Mouse (Mus musculus): ENCODE measurements around the gene Hpgds. TPM values are rescaled to one million over a fixed set of nuclear protein-coding genes. Genes with fewer than 3 reads are reported as not detected.

Gene Hpgds
- polyA plus RNA-seq, 1 experiment from 2014 or later, result 6.2 TPM

DNA sequence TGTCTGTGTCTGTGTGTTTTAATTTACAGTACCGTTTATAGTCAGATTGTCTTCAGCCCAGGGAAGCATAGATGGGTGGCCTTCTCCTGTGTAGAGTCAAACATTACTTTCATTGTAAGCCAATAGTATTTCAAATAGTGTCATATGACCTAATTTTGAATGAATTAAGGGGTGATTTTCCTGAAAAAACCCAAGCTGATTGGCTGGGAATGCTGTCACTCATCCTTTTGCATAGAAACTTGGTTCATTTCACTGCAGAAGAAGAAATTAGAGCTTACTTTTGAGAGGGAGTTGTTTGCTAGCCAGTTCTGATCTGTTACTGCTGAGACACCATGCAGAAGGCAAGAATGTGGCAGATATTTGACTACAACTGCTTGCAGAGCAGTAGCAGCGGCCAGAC, 69.5 kb downstream of the Hpgds start:
- ATAC-seq (ENCODE audit: low FRiP score, low TSS enrichment) (no peak), DNase-seq (ENCODE audit: low spot score) (no peak)
- H3K36me3 ChIP-seq (ENCODE audit: control insufficient read depth, insufficient read depth, low read length), result peaks cover 13% of the 10 kb centered on the region; the same call in 1 of the 2 replicates
- H3K9me3 ChIP-seq (ENCODE audit: control insufficient read depth, low read length), result no peaks in the 10 kb centered on the region
- no peak overlapping the region for H3K27ac ChIP-seq (replicated peaks)
- H3K4me2 ChIP-seq (replicated peaks; ENCODE audit: low read depth), result no peak overlapping the region
- no peaks in the 10 kb centered on the region for H3K27me3 ChIP-seq (ENCODE audit: control insufficient read depth, insufficient read depth, low read length)
- WGBS, result 57% methylated on average over 2 of the region's 2 CpGs
- no peaks in the 10 kb centered on the region for H3K4me1 ChIP-seq (replicated peaks; ENCODE audit: control insufficient read depth, insufficient read depth)
- no peak overlapping the region for H3K9ac ChIP-seq (ENCODE audit: low read length)
- no peak overlapping the region for H3K4me3 ChIP-seq (ENCODE audit: low read depth, low read length)
- TF ChIP-seq EP300 (optimal IDR thresholded peaks at IDR 0.05) (no peak), CTCF (IDR thresholded peaks at IDR 0.05; ENCODE audit: low read depth) (no peak)

Other genes with a start within 250 kb of the Hpgds start
- 28.4 and 35.2 TPM in 2 replicates for gene Smarcad1, start 102.3 kb downstream of the Hpgds start, polyA plus RNA-seq (2015; fragmentation: Nextera tagmentation; extraction: Ambion mirVana)
- gene C130060K24Rik, start 236.2 kb upstream of the Hpgds start, polyA plus RNA-seq (2015; fragmentation: Nextera tagmentation; extraction: Ambion mirVana), result 0.11 and 0.24 TPM in 2 replicates